Mouse (Mus musculus) neural tube, embryonic 14.5 days (tissue): ENCODE results near the gene Wdr27. TPM values are rescaled to one million over a fixed set of nuclear protein-coding genes. Genes with fewer than 3 reads are reported as not detected.
"Not testable (repeated sequence)": the region's sequence is repeated elsewhere in the genome, so short reads cannot be mapped to it uniquely, and the experiment has no call there.

Experiments
- ATAC-seq: fragments of 200-750 bp; cut with Nextera tagmentation; 2 replicates; pipeline ENCODE4 v1.8.0; 2017; ENCODE audit warnings: low read depth, mild to moderate bottlenecking, moderate TSS enrichment, moderate library complexity
- H3K27ac ChIP-seq: fragments of 300-500 bp; sonication (generic); 2 replicates; pipeline ENCODE4 v1.5.1; 2014; ENCODE audit warnings: low read depth, mild to moderate bottlenecking, control low read depth, low read length, moderate library complexity, mixed read lengths
- H3K27me3 ChIP-seq: fragments of 300-500 bp; sonication (generic); 2 replicates; pipeline ENCODE4 v1.6.1; 2014; ENCODE audit warnings: low read length; ENCODE audit not compliant: control insufficient read depth, insufficient read depth
- H3K36me3 ChIP-seq: fragments of 300-500 bp; sonication (generic); 2 replicates; pipeline ENCODE4 v1.6.1; 2014; ENCODE audit warnings: low read length, mixed read lengths; ENCODE audit not compliant: control insufficient read depth, insufficient read depth
- H3K4me1 ChIP-seq: fragments of 300-500 bp; sonication (generic); 2 replicates; pipeline ENCODE4 v1.6.1; 2014; ENCODE audit warnings: low read length; ENCODE audit not compliant: control insufficient read depth, insufficient read depth
- H3K4me2 ChIP-seq: fragments of 300-500 bp; sonication (generic); 2 replicates; pipeline ENCODE4 v1.6.1; 2014; ENCODE audit warnings: mild to moderate bottlenecking, low read depth, low read length, control low read depth
- H3K4me3 ChIP-seq: fragments of 300-500 bp; sonication (generic); 2 replicates; pipeline ENCODE4 v1.5.1; 2014; ENCODE audit warnings: low read depth, low read length, control low read depth, mixed read lengths
- H3K9ac ChIP-seq: fragments of 300-500 bp; sonication (generic); replicated peaks from 2 replicates; pipeline ENCODE4 v1.6.1; 2014; ENCODE audit warnings: low read depth, mild to moderate bottlenecking, control low read depth, low read length, mixed read lengths
- H3K9me3 ChIP-seq: fragments of 300-500 bp; sonication (generic); 2 replicates; pipeline ENCODE4 v1.6.1; 2016; ENCODE audit warnings: low read length; ENCODE audit not compliant: control insufficient read depth
- WGBS: fragments of 180-500 bp; shearing (Covaris S2); extraction: QIAGEN DNeasy Blood & Tissue Kit; methylation state at CpG from one replicate; pipeline ENCODE4 v1.1.7; 2014; 5-methylcytosine and 5-hydroxymethylcytosine counted together
- polyA plus RNA-seq: library from polyadenylated mRNA; unstranded; fragments of >200 nt; fragmentation: Nextera tagmentation; extraction: Ambion mirVana; gene quantifications from 2 replicates; pipeline ENCODE4 v1.2.1, GENCODE M21; 2014

Wdr27 gene
- polyA plus RNA-seq, 1 experiment from 2014 or later, result 10.2 TPM

DNA sequence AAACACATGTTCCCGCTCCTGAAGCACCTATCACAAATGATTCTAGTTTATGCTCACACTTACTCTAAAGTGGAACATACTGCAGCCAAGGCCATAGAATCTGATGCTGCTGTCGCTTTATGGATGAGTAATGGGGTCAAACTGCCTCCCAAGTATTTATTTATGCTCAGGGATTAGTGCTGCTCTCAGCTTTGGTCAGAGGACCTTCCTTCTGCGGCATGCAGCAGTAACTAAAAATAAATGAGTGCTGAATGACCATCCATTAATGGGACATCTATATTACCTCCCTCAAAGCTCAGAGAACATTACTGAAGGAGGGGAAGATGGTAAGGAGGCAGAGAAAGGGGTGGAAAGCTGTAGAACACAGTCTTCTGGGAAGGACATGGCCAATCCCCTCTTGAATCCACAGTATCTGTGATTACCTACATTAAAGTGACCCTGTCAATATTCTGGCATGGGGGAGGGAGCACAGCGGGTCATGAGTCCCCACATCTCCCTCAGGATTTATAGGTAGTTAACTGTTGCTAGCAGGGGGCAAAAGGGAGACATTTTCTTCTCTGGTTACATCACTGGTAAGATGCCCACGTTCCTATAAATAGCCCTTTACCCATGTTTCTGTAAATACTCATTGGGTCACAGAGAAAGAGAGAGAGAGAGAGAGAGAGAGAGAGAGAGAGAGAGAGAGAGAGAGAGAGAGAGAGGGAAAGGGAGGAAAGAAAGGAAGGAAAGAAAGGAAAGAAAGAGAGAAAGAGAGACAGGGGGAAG is 6.9 kb downstream of the Wdr27 start:
- Histone ChIP-seq H3K27me3 (no peaks in the 10 kb centered on the region), H3K9me3 (no peaks in the 10 kb centered on the region), H3K4me2 (no peak overlapping the region), H3K4me1 (no peaks in the 10 kb centered on the region), H3K36me3 (no peaks in the 10 kb centered on the region), H3K9ac (no peak overlapping the region), H3K4me3 (no peak overlapping the region), H3K27ac (no peak overlapping the region)
- ATAC-seq, result no peak
- 68% methylated on average over 5 of the region's 5 CpGs for WGBS

- not testable (repeated sequence) for ATAC-seq, H3K9ac ChIP-seq, H3K27ac ChIP-seq, H3K9me3 ChIP-seq, H3K4me1 ChIP-seq, H3K4me2 ChIP-seq, H3K4me3 ChIP-seq, H3K27me3 ChIP-seq, H3K36me3 ChIP-seq
- 82% methylated on average over 12 of the region's 14 CpGs for WGBS
Observed at GRCm38 (mm10) chr17:14935280-14935679, 7.7 kb downstream of the Wdr27 start.

- 90% methylated on average over 5 of the region's 5 CpGs for WGBS
- H3K27me3 ChIP-seq, result no peaks in the 10 kb centered on the region
- no peak for ATAC-seq
- H3K9ac ChIP-seq, result no peak overlapping the region
- H3K4me3 ChIP-seq, result no peak overlapping the region
- H3K36me3 ChIP-seq, result no peaks in the 10 kb centered on the region
- no peak overlapping the region for H3K27ac ChIP-seq
- no peak overlapping the region for H3K4me2 ChIP-seq
- no peaks in the 10 kb centered on the region for H3K4me1 ChIP-seq
- no peaks in the 10 kb centered on the region for H3K9me3 ChIP-seq
Observed at GRCm38 (mm10) chr17:14931469-14931868, 11.5 kb downstream of the Wdr27 start.

GRCm38 (mm10) chr17:14930697-14931096 is 12.3 kb downstream of the Wdr27 start:
- WGBS, result 89% methylated on average over 7 of the region's 7 CpGs
- Histone ChIP-seq H3K36me3 (no peaks in the 10 kb centered on the region), H3K27me3 (no peaks in the 10 kb centered on the region), H3K9me3 (no peaks in the 10 kb centered on the region), H3K9ac (no peak overlapping the region), H3K4me3 (no peak overlapping the region), H3K4me2 (no peak overlapping the region), H3K4me1 (no peaks in the 10 kb centered on the region), H3K27ac (no peak overlapping the region)
- ATAC-seq, result no peak

- H3K4me3 ChIP-seq, result no peak overlapping the region
- H3K36me3 ChIP-seq, result no peaks in the 10 kb centered on the region
- H3K9ac ChIP-seq, result no peak overlapping the region
- no peaks in the 10 kb centered on the region for H3K9me3 ChIP-seq
- H3K4me1 ChIP-seq, result no peaks in the 10 kb centered on the region
- H3K4me2 ChIP-seq, result no peak overlapping the region
- H3K27me3 ChIP-seq, result no peaks in the 10 kb centered on the region
- H3K27ac ChIP-seq, result no peak overlapping the region
- 82% methylated on average over 5 of the region's 5 CpGs for WGBS
- no peak for ATAC-seq
Observed at GRCm38 (mm10) chr17:14928631-14929030, 14.3 kb downstream of the Wdr27 start.

- no peak overlapping the region for H3K4me2 ChIP-seq
Observed at GRCm38 (mm10) chr17:14927644-14928218, 15.2 kb downstream of the Wdr27 start.

DNA sequence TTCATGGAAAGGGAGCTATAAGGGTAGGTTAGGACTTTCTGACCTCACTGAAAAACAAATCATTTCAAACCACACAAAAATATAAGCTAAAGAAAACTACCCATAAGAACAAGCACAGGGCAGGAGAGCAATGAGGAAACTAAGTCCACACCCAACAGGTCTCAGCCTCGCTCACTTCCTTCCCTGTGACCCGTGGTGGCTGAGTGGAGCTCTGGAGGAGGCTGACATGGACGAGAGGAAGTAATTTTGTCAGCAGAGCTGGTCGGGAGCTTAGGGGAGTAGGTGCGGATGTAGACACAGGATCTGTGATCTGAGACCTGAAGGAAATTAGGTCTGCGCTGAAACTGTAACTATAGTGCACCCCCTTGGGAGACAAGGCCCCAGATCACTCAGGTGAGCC is 21.4 kb downstream of the Wdr27 start:
- Histone ChIP-seq H3K9ac (no peak overlapping the region), H3K27ac (no peak overlapping the region), H3K36me3 (no peaks in the 10 kb centered on the region), H3K4me3 (no peak overlapping the region), H3K27me3 (no peaks in the 10 kb centered on the region), H3K4me1 (no peaks in the 10 kb centered on the region), H3K9me3 (no peaks in the 10 kb centered on the region), H3K4me2 (no peak overlapping the region)
- 71% methylated on average over 6 of the region's 6 CpGs for WGBS
- ATAC-seq, result no peak

More at GRCm38 (mm10) chr17:14927644-14928218, 15.2 kb downstream of the Wdr27 start:
- H3K9ac ChIP-seq, result no peak overlapping the region
- no peaks in the 10 kb centered on the region for H3K4me1 ChIP-seq
- ATAC-seq, result no peak
- H3K27me3 ChIP-seq, result no peaks in the 10 kb centered on the region
- H3K36me3 ChIP-seq, result no peaks in the 10 kb centered on the region
- no peak overlapping the region for H3K27ac ChIP-seq
- no peaks in the 10 kb centered on the region for H3K9me3 ChIP-seq
- WGBS, result 81% methylated on average over 8 of the region's 8 CpGs
- H3K4me3 ChIP-seq, result no peak overlapping the region

GRCm38 (mm10) chr17:14917866-14918265 is 25.1 kb downstream of the Wdr27 start:
- no peaks in the 10 kb centered on the region for H3K9me3 ChIP-seq
- WGBS, result 91% methylated on average over 8 of the region's 8 CpGs
- no peaks in the 10 kb centered on the region for H3K4me1 ChIP-seq
- H3K4me2 ChIP-seq, result no peak overlapping the region
- H3K4me3 ChIP-seq, result no peak overlapping the region
- no peaks in the 10 kb centered on the region for H3K36me3 ChIP-seq
- H3K27ac ChIP-seq, result no peak overlapping the region
- no peaks in the 10 kb centered on the region for H3K27me3 ChIP-seq
- ATAC-seq, result no peak
- no peak overlapping the region for H3K9ac ChIP-seq

DNA sequence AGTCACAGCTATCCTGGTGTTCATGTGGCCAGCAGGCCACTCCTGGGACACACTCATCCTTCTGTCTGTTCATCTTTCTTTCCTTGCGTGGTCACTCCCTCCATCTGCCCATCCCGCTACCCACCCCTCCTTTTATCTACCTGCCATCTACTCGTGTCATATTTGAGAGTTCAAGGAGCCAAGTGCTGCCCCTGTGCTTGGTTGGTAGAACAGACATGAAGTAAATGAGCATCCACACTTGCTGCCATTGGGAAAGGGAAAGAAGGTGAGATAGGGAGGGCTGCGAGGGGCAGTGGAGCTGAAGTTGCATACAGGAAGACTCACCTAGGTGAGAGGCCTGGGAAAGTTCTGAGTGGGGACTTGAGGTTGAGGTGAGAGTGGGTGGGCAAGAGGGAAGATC is 28.6 kb downstream of the Wdr27 start:
- Histone ChIP-seq H3K4me2 (no peak overlapping the region), H3K27ac (no peak overlapping the region), H3K4me1 (no peaks in the 10 kb centered on the region), H3K27me3 (no peaks in the 10 kb centered on the region), H3K4me3 (no peak overlapping the region), H3K36me3 (no peaks in the 10 kb centered on the region), H3K9ac (no peak overlapping the region), H3K9me3 (no peaks in the 10 kb centered on the region)
- WGBS, result 88% methylated on average over 4 of the region's 4 CpGs
- no peak for ATAC-seq
